Mouse (Mus musculus) megakaryocyte, embryonic 14.5 days (primary cell): ENCODE results near the gene Rab30. TPM values are rescaled to one million over a fixed set of nuclear protein-coding genes. Genes with fewer than 3 reads are reported as not detected.
A peak's percentile ranks its signal among the peaks of the same experiment; 100 is the strongest.
"Not testable (repeated sequence)": the region's sequence is repeated elsewhere in the genome, so short reads cannot be mapped to it uniquely, and the experiment has no call there.

Experiments
- H3K27me3 ChIP-seq: replicated peaks from 2 replicates; pipeline ENCODE3; 2012; ENCODE audit warnings: inconsistent platforms
- H3K36me3 ChIP-seq: replicated peaks from 2 replicates; pipeline ENCODE3; 2012; ENCODE audit warnings: low read length, inconsistent platforms, mixed read lengths
- H3K4me1 ChIP-seq: 2 replicates; pipeline ENCODE4 v1.6.1; 2012; ENCODE audit warnings: inconsistent platforms
- H3K4me3 ChIP-seq: replicated peaks from 2 replicates; pipeline ENCODE3; 2012; ENCODE audit warnings: moderate library complexity, mild to moderate bottlenecking, inconsistent platforms
- H3K9me3 ChIP-seq: 2 replicates; pipeline ENCODE4 v1.6.1; 2012; ENCODE audit warnings: inconsistent platforms
- FLI1 ChIP-seq: IDR thresholded peaks from 2 replicates; pipeline ENCODE4 v1.6.1; 2012; ENCODE audit warnings: low read length, inconsistent platforms, mixed read lengths
- GATA1 ChIP-seq: IDR thresholded peaks from 3 replicates; pipeline ENCODE4 v1.6.1; 2012; ENCODE audit warnings: mixed read lengths, low read length, inconsistent platforms, borderline replicate concordance
- polyA plus RNA-seq: library from polyadenylated mRNA; stranded (reverse); fragments of >175 nt; gene quantifications from 2 replicates; pipeline ENCODE4 v1.2.3, GENCODE M21; 2012; ENCODE audit warnings: low replicate concordance; ENCODE audit not compliant: insufficient read depth

The Rab30 gene
- polyA plus RNA-seq, 1 experiment: not detected

GRCm38 (mm10) chr7:92723750-92724149 is 17.7 kb upstream of the Rab30 start:
- Histone ChIP-seq H3K27me3 (peaks cover 23% of the 10 kb centered on the region), H3K4me1 (peaks cover 10% of the 10 kb centered on the region), H3K36me3 (no peaks in the 10 kb centered on the region), H3K4me3 (no peak overlapping the region), H3K9me3 (no peaks in the 10 kb centered on the region)
- TF ChIP-seq FLI1 (no peak), GATA1 (no peak)

DNA sequence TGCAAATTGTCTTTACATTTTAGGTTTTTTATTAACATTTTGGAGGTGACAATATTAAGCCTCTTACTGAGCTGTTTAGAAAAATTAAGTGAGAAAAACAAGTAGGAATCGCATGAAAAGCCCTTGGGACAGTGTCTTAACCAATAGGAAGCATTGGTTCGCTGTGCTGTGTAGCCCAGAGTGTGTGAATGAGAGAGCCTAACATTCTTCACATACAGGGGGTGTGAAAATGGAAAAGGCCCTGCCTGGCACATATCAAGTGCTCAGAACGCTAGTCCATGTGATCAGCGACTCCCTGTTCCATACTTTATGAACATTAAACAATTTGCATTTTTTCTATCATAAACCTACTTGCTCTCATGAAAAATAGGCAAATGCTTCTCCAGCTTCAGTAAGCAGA is 17.1 kb upstream of the Rab30 start:
- Histone ChIP-seq H3K27me3 (peaks cover 20% of the 10 kb centered on the region), H3K9me3 (no peaks in the 10 kb centered on the region), H3K4me1 (peaks cover 10% of the 10 kb centered on the region), H3K36me3 (no peaks in the 10 kb centered on the region), H3K4me3 (no peak overlapping the region)
- TF ChIP-seq FLI1 (no peak), GATA1 (no peak)

DNA sequence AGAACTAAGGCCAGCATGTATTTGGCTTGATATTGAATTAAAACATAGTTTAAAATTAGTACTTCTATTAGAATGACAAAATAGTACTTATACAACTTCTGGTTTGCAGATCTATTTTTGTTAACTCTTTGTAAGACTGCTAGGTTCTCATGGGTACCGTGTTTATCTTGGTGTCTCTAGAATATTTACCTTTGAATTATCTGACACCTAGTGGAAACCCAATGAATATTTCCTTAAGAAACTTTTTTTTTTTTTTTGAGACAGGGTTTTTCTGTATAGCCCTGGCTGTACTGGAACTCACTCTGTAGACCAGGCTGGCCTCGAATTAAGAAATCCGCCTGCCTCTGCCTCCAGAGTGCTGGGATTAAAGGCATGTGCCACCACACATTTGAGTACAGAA is 11.8 kb upstream of the Rab30 start:
- peaks cover 13% of the 10 kb centered on the region for H3K36me3 ChIP-seq
- not testable (repeated sequence) for H3K4me3 ChIP-seq, H3K27me3 ChIP-seq, H3K9me3 ChIP-seq, H3K4me1 ChIP-seq

DNA sequence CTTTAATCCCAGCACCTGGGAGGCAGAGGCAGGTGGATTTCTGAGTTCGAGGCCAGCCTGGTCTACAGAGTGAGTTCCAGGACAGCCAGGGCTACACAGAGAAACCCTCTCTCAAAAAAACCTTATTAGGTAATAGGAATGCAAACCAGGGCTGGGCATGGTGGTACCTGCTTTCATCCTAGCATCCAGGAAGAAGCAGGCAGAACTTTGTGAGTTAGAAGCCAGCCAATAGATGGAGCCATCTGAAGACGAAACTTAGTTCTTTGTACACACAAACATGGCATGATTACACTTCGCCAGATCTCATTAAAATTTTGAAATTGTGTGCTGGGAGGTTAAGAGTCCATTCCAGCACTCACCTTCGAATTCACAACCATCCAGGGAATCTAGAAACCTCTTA is 10.9 kb upstream of the Rab30 start:
- Histone ChIP-seq H3K4me1 (peaks cover 5% of the 10 kb centered on the region), H3K4me3 (no peak overlapping the region), H3K9me3 (no peaks in the 10 kb centered on the region), H3K36me3 (peaks cover 14% of the 10 kb centered on the region), H3K27me3 (no peaks in the 10 kb centered on the region)
- TF ChIP-seq FLI1: no peak
- no peak for TF ChIP-seq GATA1

DNA sequence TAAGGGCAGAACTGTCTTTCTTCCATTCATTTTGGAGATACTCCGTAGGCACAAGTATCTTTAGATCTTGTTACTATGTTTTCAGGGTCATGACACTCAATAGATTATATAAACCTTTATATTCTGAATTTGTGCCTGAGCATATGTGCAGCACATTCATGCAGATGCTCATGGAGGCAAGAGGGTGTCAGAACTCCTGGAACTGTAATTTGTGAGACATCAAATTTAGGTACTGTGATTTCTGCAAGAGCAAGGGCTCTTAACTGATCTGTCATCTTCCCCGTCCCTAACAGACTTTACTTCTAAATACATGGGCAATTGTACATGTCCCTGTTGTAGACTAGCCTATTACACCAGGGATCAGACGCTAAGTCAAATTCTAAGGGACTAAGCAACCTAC is 10.4 kb upstream of the Rab30 start:
- Histone ChIP-seq H3K9me3 (no peaks in the 10 kb centered on the region), H3K4me1 (peaks cover 5% of the 10 kb centered on the region), H3K36me3 (peaks cover 19% of the 10 kb centered on the region), H3K4me3 (no peak overlapping the region), H3K27me3 (no peaks in the 10 kb centered on the region)
- TF ChIP-seq GATA1 (no peak), FLI1 (no peak)

DNA sequence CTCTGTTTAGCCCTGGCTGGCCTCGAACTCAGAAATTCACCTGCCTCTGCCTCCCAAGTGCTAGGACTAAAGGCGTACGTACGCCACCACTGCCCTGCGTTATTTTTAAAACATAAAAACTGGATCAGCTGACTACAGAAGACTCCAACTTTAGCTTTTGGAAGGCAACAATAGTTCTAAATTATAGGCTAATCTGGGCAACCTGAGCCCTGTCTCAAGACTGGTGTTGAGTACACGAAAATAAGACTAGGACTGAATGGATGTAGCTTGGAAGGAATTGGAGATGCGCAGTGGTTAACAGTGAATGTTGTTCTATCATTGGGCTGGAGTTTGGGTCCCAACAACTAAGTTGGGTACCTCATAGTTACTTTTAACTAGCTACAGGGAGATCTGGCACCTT is 9.3 kb upstream of the Rab30 start:
- Histone ChIP-seq H3K9me3 (no peaks in the 10 kb centered on the region), H3K36me3 (peaks cover 28% of the 10 kb centered on the region), H3K4me3 (no peak overlapping the region), H3K4me1 (peaks cover 5% of the 10 kb centered on the region), H3K27me3 (no peaks in the 10 kb centered on the region)
- no peak for TF ChIP-seq GATA1
- TF ChIP-seq FLI1: no peak

- Histone ChIP-seq H3K4me1 (peaks cover 29% of the 10 kb centered on the region; the same call in 1 of the 2 replicates), H3K27me3 (no peaks in the 10 kb centered on the region), H3K36me3 (peaks cover 49% of the 10 kb centered on the region), H3K9me3 (no peaks in the 10 kb centered on the region), H3K4me3 (no peak overlapping the region)
- TF ChIP-seq FLI1 (no peak), GATA1 (no peak)
Observed at GRCm38 (mm10) chr7:92737560-92737959, 3.8 kb upstream of the Rab30 start.

DNA sequence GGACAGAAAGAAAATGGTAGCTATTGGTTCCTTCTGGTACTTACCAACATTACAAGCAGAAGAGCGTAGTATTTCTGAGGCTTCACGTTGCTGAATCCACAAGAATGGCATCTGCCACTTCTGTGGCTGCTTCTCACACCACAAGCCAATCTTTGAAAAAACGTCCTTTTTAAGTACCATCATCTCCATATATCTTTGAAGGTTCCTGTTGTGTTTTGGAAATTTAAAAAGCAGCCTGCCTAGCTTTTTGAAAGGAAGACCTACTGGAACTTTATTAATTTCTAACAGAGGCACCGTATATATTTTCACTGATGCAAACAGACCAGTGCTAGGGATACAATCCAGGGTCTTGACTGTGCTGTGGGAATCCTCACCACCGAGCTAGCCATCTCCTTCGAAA is 1.4 kb upstream of the Rab30 start:
- TF ChIP-seq GATA1 (no peak), FLI1 (no peak)
- H3K4me3 ChIP-seq: peak overlapping the region; percentile 100

GRCm38 (mm10) chr7:92740411-92741115 is 840 bp upstream of the Rab30 start:
- Histone ChIP-seq H3K36me3 (peaks cover 36% of the 10 kb centered on the region), H3K27me3 (peaks cover 13% of the 10 kb centered on the region), H3K4me3 (peak overlapping the region; percentile 100), H3K9me3 (no peaks in the 10 kb centered on the region), H3K4me1 (peaks cover 52% of the 10 kb centered on the region)
- TF ChIP-seq GATA1 (no peak), FLI1 (no peak)

More for the DNA sequence above, 1.4 kb upstream of the Rab30 start:
- H3K27me3 ChIP-seq: peaks cover 12% of the 10 kb centered on the region
- H3K9me3 ChIP-seq: no peaks in the 10 kb centered on the region
- H3K36me3 ChIP-seq: peaks cover 38% of the 10 kb centered on the region
- H3K4me1 ChIP-seq: peaks cover 52% of the 10 kb centered on the region

DNA sequence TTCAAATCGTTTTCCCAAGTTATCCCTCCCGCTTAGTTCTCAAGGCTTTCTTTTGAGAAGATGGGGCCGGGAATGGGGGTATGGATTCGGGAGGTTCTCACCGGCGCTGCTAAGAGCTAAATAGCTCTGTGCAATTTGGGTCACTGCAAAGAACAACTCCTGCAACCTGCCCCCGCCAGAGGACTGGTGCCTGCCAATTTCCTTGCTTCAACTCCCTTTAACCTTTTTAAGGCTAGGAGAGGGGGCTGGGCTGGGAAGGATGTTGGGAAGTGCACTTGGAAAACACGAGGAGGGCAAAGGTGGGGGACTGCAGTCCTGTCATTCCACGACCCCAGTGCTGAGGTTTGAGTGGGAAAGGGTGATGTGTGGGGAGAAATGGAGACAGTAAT is 452 bp downstream of the Rab30 start:
- H3K9me3 ChIP-seq: no peaks in the 10 kb centered on the region
- peaks cover 24% of the 10 kb centered on the region for H3K36me3 ChIP-seq
- peaks cover 15% of the 10 kb centered on the region for H3K27me3 ChIP-seq
- H3K4me3 ChIP-seq: peak overlapping the region; percentile 100
- TF ChIP-seq GATA1 (no peak), FLI1 (no peak)
- H3K4me1 ChIP-seq: peaks cover 52% of the 10 kb centered on the region

DNA sequence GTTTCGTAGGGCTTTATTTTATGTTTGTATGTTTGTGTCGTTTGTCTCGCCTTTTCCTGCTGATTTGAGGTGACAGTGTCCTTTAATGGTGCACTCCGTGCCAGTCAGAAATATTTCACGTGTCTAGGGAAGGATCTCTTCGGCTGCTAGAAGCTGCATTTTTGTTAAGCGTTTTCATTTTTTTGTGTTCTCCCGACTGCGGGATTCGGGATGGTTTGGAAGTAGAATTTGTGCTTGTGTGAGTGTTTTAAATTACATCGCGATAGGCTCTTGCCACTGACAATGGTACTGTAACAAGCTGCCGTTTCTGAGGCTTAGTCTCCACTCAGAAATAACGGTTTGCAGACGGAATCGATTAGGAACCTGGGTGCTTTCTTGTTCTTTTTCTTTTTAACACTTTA is 938 bp downstream of the Rab30 start:
- Histone ChIP-seq H3K36me3 (peaks cover 20% of the 10 kb centered on the region), H3K4me1 (peaks cover 52% of the 10 kb centered on the region), H3K4me3 (peak overlapping the region; percentile 100), H3K27me3 (peaks cover 15% of the 10 kb centered on the region), H3K9me3 (no peaks in the 10 kb centered on the region)
- no peak for TF ChIP-seq GATA1
